Mouse (Mus musculus) inflammation-experienced regulatory T-cells, adult 6 months (primary cell): Measurements from ENCODE around the gene Htra2. TPM values are rescaled to one million over a fixed set of nuclear protein-coding genes. Genes with fewer than 3 reads are reported as not detected.

Experiments used
- ATAC-seq: one replicate; pipeline ENCODE4 v1.8.0; 2017
- polyA plus RNA-seq, 3 experiments: library from polyadenylated mRNA; unstranded; fragments of 100-300 nt; shearing (Covaris generic); gene quantifications; one replicate each; pipeline ENCODE4 v1.2.1; 2017

Htra2 gene
- polyA plus RNA-seq, 3 experiments from 2014 or later: 23.5 to 29.2 (median 28.4) TPM

- no peak for ATAC-seq
Measured at GRCm38 (mm10) chr6:83031111-83031510, 24.0 kb downstream of the Htra2 start.

- ATAC-seq: no peak
Measured at GRCm38 (mm10) chr6:83029777-83030176, 25.3 kb downstream of the Htra2 start.

GRCm38 (mm10) chr6:83027706-83028105 is 27.4 kb downstream of the Htra2 start:
- ATAC-seq: no peak

- ATAC-seq: no peak
Measured at GRCm38 (mm10) chr6:83027293-83027692, 27.8 kb downstream of the Htra2 start.

GRCm38 (mm10) chr6:83025221-83025620 is 29.9 kb downstream of the Htra2 start:
- no peak for ATAC-seq

GRCm38 (mm10) chr6:83024421-83024820 is 30.7 kb downstream of the Htra2 start:
- no peak for ATAC-seq

GRCm38 (mm10) chr6:83023786-83024185 is 31.3 kb downstream of the Htra2 start:
- no peak for ATAC-seq

- ATAC-seq: no peak
Measured at GRCm38 (mm10) chr6:83023008-83023407, 32.1 kb downstream of the Htra2 start.

- ATAC-seq: no peak
Measured at GRCm38 (mm10) chr6:83020836-83021593, 34.1 kb downstream of the Htra2 start.

- ATAC-seq: no peak
Measured at GRCm38 (mm10) chr6:83020121-83020520, 35.0 kb downstream of the Htra2 start.

- ATAC-seq: no peak
Measured at GRCm38 (mm10) chr6:83019044-83019443, 36.0 kb downstream of the Htra2 start.

GRCm38 (mm10) chr6:83017190-83017589 is 37.9 kb downstream of the Htra2 start:
- ATAC-seq: no peak

GRCm38 (mm10) chr6:83015749-83016148 is 39.3 kb downstream of the Htra2 start:
- no peak for ATAC-seq

- no peak for ATAC-seq
Measured at GRCm38 (mm10) chr6:83014482-83015466, 40.3 kb downstream of the Htra2 start.

- peak; percentile 89 for ATAC-seq
Measured at GRCm38 (mm10) chr6:83013444-83013843, 41.6 kb downstream of the Htra2 start.

- no peak for ATAC-seq
Measured at GRCm38 (mm10) chr6:83011756-83012155, 43.3 kb downstream of the Htra2 start.

GRCm38 (mm10) chr6:83011255-83011654 is 43.8 kb downstream of the Htra2 start:
- ATAC-seq: no peak

GRCm38 (mm10) chr6:83010010-83010409 is 45.1 kb downstream of the Htra2 start:
- peak; percentile 77 for ATAC-seq

GRCm38 (mm10) chr6:83008659-83009058 is 46.4 kb downstream of the Htra2 start:
- ATAC-seq: no peak

GRCm38 (mm10) chr6:83006114-83006513 is 49.0 kb downstream of the Htra2 start:
- no peak for ATAC-seq

GRCm38 (mm10) chr6:83005444-83006011 is 49.5 kb downstream of the Htra2 start:
- ATAC-seq: no peak

GRCm38 (mm10) chr6:83004872-83005271 is 50.2 kb downstream of the Htra2 start:
- ATAC-seq: no peak

- no peak for ATAC-seq
Measured at GRCm38 (mm10) chr6:83004309-83004708, 50.8 kb downstream of the Htra2 start.
